Mouse (Mus musculus) liver, embryonic 14.5 days (tissue): ENCODE measurements around the gene Nipsnap1.

Source experiments
- CTCF ChIP-seq: IDR thresholded peaks from 2 replicates; pipeline ENCODE4 v1.5.1; 2016; ENCODE audit warnings: antibody characterized with exemption, low read depth, control low read depth
- EP300 ChIP-seq: IDR thresholded peaks from 2 replicates; pipeline ENCODE4 v1.6.1; 2016; ENCODE audit warnings: antibody characterized with exemption, low read depth

DNA sequence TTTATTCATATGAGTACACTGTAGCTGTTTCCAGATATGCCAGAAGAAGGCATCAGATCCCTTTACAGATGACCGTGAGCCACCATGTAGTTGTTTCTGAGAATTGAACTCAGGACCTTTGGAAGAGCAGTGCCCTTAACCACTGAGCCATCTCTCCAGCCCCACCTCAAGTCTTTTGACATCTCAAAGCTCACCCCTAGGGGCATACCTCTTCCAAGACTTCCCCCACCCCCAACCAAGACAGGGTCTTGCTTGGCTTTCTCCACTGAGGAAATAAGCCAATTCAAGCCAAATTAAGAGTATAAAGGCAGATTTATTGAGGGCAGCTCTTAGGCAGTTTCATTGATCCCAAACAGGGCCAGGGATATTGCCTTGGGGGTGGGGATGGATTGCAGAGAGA, 11.0 kb upstream of the Nipsnap1 start:
- TF ChIP-seq CTCF = no peak
- no peak for TF ChIP-seq EP300
